Mouse (Mus musculus) erythroblast, adult 5-6 weeks (primary cell): ENCODE measurements around the gene Coro1b. TPM values are rescaled to one million over a fixed set of nuclear protein-coding genes. Genes with fewer than 3 reads are reported as not detected.

Experiments
- ATAC-seq: replicated peaks from 2 replicates; pipeline ENCODE4 v1.8.0; 2016; ENCODE audit warnings: moderate number of reproducible peaks, mild to moderate bottlenecking, moderate TSS enrichment, inconsistent platforms; ENCODE audit not compliant: poor library complexity, low FRiP score, severe bottlenecking
- total RNA-seq, 2 experiments: library from RNA; stranded (forward) in 1 of 2; stranded (reverse) in 1 of 2; fragments of 150-400 nt in 1 of 2; fragments of 200-764, 138-1000 nt in 1 of 2; gene quantifications; 2 replicates each; pipeline versions ENCODE4 v1.2.3 to v1.2.4; 2015 to 2017; ENCODE audit warnings: low replicate concordance in 2 of 2

The Coro1b gene
- 55.8 and 69.6 TPM in 2 replicates for total RNA-seq (2015; ENCODE audit: low replicate concordance)
- 19.1 and 22.6 TPM in 2 replicates for total RNA-seq (2017; ENCODE audit: low replicate concordance)

- peak; percentile 84 for ATAC-seq
Observed at GRCm38 (mm10) chr19:4148491-4148806, at the start of gene Coro1b. Coro1b (plus strand) TSS chr19:4148619.

GRCm38 (mm10) chr19:4099056-4099455 is 49.4 kb upstream of the Coro1b start:
- ATAC-seq: peak; percentile 58

- peak; percentile 34 for ATAC-seq
Observed at GRCm38 (mm10) chr19:4099837-4100717, 48.3 kb upstream of the Coro1b start, which contains the start of gene Pitpnm1. Pitpnm1 (plus strand) TSS chr19:4099998.

- no peak for ATAC-seq
Observed at GRCm38 (mm10) chr19:4100718-4101261, 47.6 kb upstream of the Coro1b start.

- no peak for ATAC-seq
Observed at GRCm38 (mm10) chr19:4101466-4101865, 47.0 kb upstream of the Coro1b start.

GRCm38 (mm10) chr19:4102049-4102448 is 46.4 kb upstream of the Coro1b start:
- ATAC-seq: no peak

- no peak for ATAC-seq
Observed at GRCm38 (mm10) chr19:4102626-4103025, 45.8 kb upstream of the Coro1b start.

GRCm38 (mm10) chr19:4103294-4103693 is 45.1 kb upstream of the Coro1b start:
- ATAC-seq: no peak

- ATAC-seq: no peak
Observed at GRCm38 (mm10) chr19:4103792-4104191, 44.6 kb upstream of the Coro1b start.

GRCm38 (mm10) chr19:4104675-4105194 is 43.7 kb upstream of the Coro1b start:
- ATAC-seq: no peak

- no peak for ATAC-seq
Observed at GRCm38 (mm10) chr19:4106654-4107053, 41.8 kb upstream of the Coro1b start.

- ATAC-seq: no peak
Observed at GRCm38 (mm10) chr19:4108535-4108934, 39.9 kb upstream of the Coro1b start.

- no peak for ATAC-seq
Observed at GRCm38 (mm10) chr19:4112063-4112960, 36.1 kb upstream of the Coro1b start.

- ATAC-seq: peak; percentile 88
Observed at GRCm38 (mm10) chr19:4113186-4113805, 35.1 kb upstream of the Coro1b start.

- peak; percentile 27 for ATAC-seq
Observed at GRCm38 (mm10) chr19:4113806-4114230, 34.6 kb upstream of the Coro1b start.

- no peak for ATAC-seq
Observed at GRCm38 (mm10) chr19:4114551-4114950, 33.9 kb upstream of the Coro1b start.

GRCm38 (mm10) chr19:4115144-4115543 is 33.3 kb upstream of the Coro1b start:
- ATAC-seq: no peak

GRCm38 (mm10) chr19:4115816-4116215 is 32.6 kb upstream of the Coro1b start:
- ATAC-seq: no peak

GRCm38 (mm10) chr19:4117006-4117405 is 31.4 kb upstream of the Coro1b start:
- no peak for ATAC-seq

GRCm38 (mm10) chr19:4118350-4118749 is 30.1 kb upstream of the Coro1b start:
- no peak for ATAC-seq
